ENCODE assay signal across 2 mouse cellular contexts in genomic region chr2:121512991-121513765, GRCm38 (mm10). TPM values are rescaled to one million over a fixed set of nuclear protein-coding genes. Genes with fewer than 3 reads are reported as not detected.
"Had no signal": no experiment of that assay in that cellular context is flagged by ENCODE, and none has a peak within 500 bp of the region (broad histone marks: within the 10 kb centered on the region; RNA-seq: fewer than 3 reads in every experiment).

No protein-coding gene starts in this region.

RNA-seq across cellular contexts. Expression of gene Serinc4, which starts 56.6 kb away (rescaled TPM):
- total RNA-seq: megakaryocyte-erythroid progenitor cell, adult 5-6 weeks had no signal
- polyA plus RNA-seq: lung, embryonic 14.5 days had no signal
